Mouse (Mus musculus): ENCODE results near the gene Slc35e3. TPM values are rescaled to one million over a fixed set of nuclear protein-coding genes. Genes with fewer than 3 reads are reported as not detected.
"Not testable (repeated sequence)": the region's sequence is repeated elsewhere in the genome, so short reads cannot be mapped to it uniquely, and the experiment has no call there.

The Slc35e3 gene
- polyA plus RNA-seq, 1 experiment = 8.2 TPM

- DNase-seq (ENCODE audit: low read depth) = no peak
These were observed 33.3 kb downstream of the Slc35e3 start for GRCm38 (mm10) chr10:117712871-117713270.

GRCm38 (mm10) chr10:117712191-117712754, 33.9 kb downstream of the Slc35e3 start:
- DNase-seq (ENCODE audit: low read depth) = no peak

- no peak for DNase-seq (ENCODE audit: low read depth)
These were observed 34.8 kb downstream of the Slc35e3 start for GRCm38 (mm10) chr10:117711408-117711807.

- DNase-seq (ENCODE audit: low read depth) = no peak
These were observed 35.5 kb downstream of the Slc35e3 start, which contains the start of gene Mdm2 for GRCm38 (mm10) chr10:117710604-117711141. Mdm2 (minus strand) TSS chr10:117710758.

- no peak for DNase-seq (ENCODE audit: low read depth)
These were observed 36.1 kb downstream of the Slc35e3 start for GRCm38 (mm10) chr10:117709930-117710603.

- no peak for DNase-seq (ENCODE audit: low read depth)
These were observed 36.8 kb downstream of the Slc35e3 start for GRCm38 (mm10) chr10:117709326-117709830.

- DNase-seq (ENCODE audit: low read depth) = no peak
These were observed 37.3 kb downstream of the Slc35e3 start for GRCm38 (mm10) chr10:117708856-117709255.

GRCm38 (mm10) chr10:117708376-117708775, 37.8 kb downstream of the Slc35e3 start:
- no peak for DNase-seq (ENCODE audit: low read depth)

GRCm38 (mm10) chr10:117707114-117707838, 38.9 kb downstream of the Slc35e3 start:
- DNase-seq (ENCODE audit: low read depth) = no peak

GRCm38 (mm10) chr10:117706440-117706839, 39.7 kb downstream of the Slc35e3 start:
- no peak for DNase-seq (ENCODE audit: low read depth)

GRCm38 (mm10) chr10:117705806-117706205, 40.4 kb downstream of the Slc35e3 start:
- DNase-seq (ENCODE audit: low read depth) = no peak

- no peak for DNase-seq (ENCODE audit: low read depth)
These were observed 41.2 kb downstream of the Slc35e3 start for GRCm38 (mm10) chr10:117704964-117705335.

- not testable (repeated sequence) for DNase-seq (ENCODE audit: low read depth)
These were observed 41.7 kb downstream of the Slc35e3 start for GRCm38 (mm10) chr10:117704314-117704963.

GRCm38 (mm10) chr10:117703506-117703905, 42.7 kb downstream of the Slc35e3 start:
- no peak for DNase-seq (ENCODE audit: low read depth)

GRCm38 (mm10) chr10:117702024-117702833, 43.9 kb downstream of the Slc35e3 start:
- no peak for DNase-seq (ENCODE audit: low read depth)

- DNase-seq (ENCODE audit: low read depth) = no peak
These were observed 44.9 kb downstream of the Slc35e3 start for GRCm38 (mm10) chr10:117701034-117701829.

- DNase-seq (ENCODE audit: low read depth) = no peak
These were observed 45.7 kb downstream of the Slc35e3 start for GRCm38 (mm10) chr10:117700450-117700849.

- no peak for DNase-seq (ENCODE audit: low read depth)
These were observed 46.3 kb downstream of the Slc35e3 start for GRCm38 (mm10) chr10:117699914-117700313.

GRCm38 (mm10) chr10:117698313-117699138, 47.6 kb downstream of the Slc35e3 start:
- no peak for DNase-seq (ENCODE audit: low read depth)
